In the genomic region with DNA sequence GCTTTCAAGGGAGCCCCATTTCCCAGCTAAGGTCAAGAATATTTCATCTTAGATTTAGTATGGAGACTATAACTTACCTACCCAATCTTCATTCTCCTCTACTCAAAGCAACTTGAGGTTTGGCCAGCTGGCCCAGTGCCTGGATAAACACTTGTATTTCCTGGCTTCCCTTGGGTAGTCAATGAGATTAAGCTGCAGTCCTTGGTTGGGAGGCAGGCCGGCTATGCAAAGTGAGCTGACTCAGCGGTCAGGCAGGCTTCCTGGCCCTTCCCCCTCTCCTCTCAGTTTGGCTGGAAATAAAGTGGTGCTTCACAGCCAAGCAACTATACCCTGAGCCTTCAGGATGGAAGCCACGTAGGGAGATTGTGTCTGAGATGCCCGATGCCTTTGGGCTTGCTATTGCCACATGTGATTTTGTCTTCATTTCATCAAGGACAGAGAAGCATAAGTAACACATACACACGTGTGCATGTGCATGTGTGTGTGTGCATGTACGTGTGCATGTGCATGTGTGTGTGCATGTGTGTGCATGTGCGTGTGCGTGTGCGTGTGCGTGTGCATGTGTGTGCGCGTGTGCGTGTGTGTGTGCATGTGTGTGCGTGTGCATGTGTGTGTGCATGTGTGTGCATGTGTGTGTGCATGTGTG, we compare ENCODE assay signal across 9 mouse cellular contexts.
DNase-seq lines count a peak whose midpoint lies in the region; ATAC-seq lines count a peak whose summit lies in the region.
"Had no signal": no experiment of that assay in that cellular context is flagged by ENCODE, and none has a peak within 500 bp of the region (broad histone marks: within the 10 kb centered on the region; RNA-seq: fewer than 3 reads in every experiment).

No protein-coding gene starts in this region.

- intact Hi-C loops in heart, postnatal 14 days (cut with DNase I) = no loop called here

- H3K36me3 ChIP-seq in liver, embryonic 12.5 days = no peaks in the 10 kb centered on the region
- no peaks in the 10 kb centered on the region for H3K36me3 ChIP-seq in forebrain, embryonic 15.5 days
- H3K36me3 ChIP-seq in lung, embryonic 16.5 days (ENCODE audit: control insufficient read depth, insufficient read depth, low read length) = no peaks in the 10 kb centered on the region

- H3K4me3 ChIP-seq in liver, embryonic 12.5 days = no peak overlapping the region
- no peak overlapping the region for H3K4me3 ChIP-seq in forebrain, embryonic 15.5 days
- no peak overlapping the region for H3K4me3 ChIP-seq in lung, embryonic 16.5 days (ENCODE audit: low read length)

- no peaks in the 10 kb centered on the region for H3K27me3 ChIP-seq in liver, embryonic 12.5 days (replicated peaks)
- no peaks in the 10 kb centered on the region for H3K27me3 ChIP-seq in forebrain, embryonic 15.5 days
- no peaks in the 10 kb centered on the region for H3K27me3 ChIP-seq in lung, embryonic 16.5 days (ENCODE audit: control insufficient read depth, insufficient read depth, low read depth, low read length)

- H3K9ac ChIP-seq in liver, embryonic 12.5 days = no peak overlapping the region
- H3K9ac ChIP-seq in forebrain, embryonic 15.5 days (replicated peaks) = no peak overlapping the region
- H3K9ac ChIP-seq in lung, embryonic 16.5 days (ENCODE audit: low read length) = no peak overlapping the region

- H3K4me2 ChIP-seq in liver, embryonic 12.5 days = no peak overlapping the region
- no peak overlapping the region for H3K4me2 ChIP-seq in forebrain, embryonic 15.5 days (replicated peaks)
- peak overlapping the region; percentile 47 for H3K4me2 ChIP-seq in lung, embryonic 16.5 days (ENCODE audit: low read depth, low read length)

- no peak for ATAC-seq in liver, embryonic 12.5 days
- ATAC-seq in forebrain, embryonic 15.5 days (replicated peaks) = peak; percentile 85
- ATAC-seq in lung, embryonic 16.5 days (ENCODE audit: low read depth) = peak; percentile 96

- H3K4me1 ChIP-seq in liver, embryonic 12.5 days = peaks cover 7% of the 10 kb centered on the region
- H3K4me1 ChIP-seq in forebrain, embryonic 15.5 days = peaks cover 15% of the 10 kb centered on the region
- H3K4me1 ChIP-seq in lung, embryonic 16.5 days (replicated peaks; ENCODE audit: control insufficient read depth, insufficient read depth, low read length) = peaks cover 20% of the 10 kb centered on the region

- H3K9me3 ChIP-seq in liver, embryonic 12.5 days (replicated peaks) = 0 out of 2 replicates have a peak, but pooled peaks cover 9% of the 10 kb centered on the region
- no peaks in the 10 kb centered on the region for H3K9me3 ChIP-seq in forebrain, embryonic 15.5 days
- no peaks in the 10 kb centered on the region for H3K9me3 ChIP-seq in lung, embryonic 16.5 days (ENCODE audit: control insufficient read depth, low read length)

- 54% methylated on average over 14 of the region's 14 CpGs for WGBS in liver, embryonic 12.5 days (ENCODE audit: insufficient replicate concordance)
- 69% methylated on average over 14 of the region's 14 CpGs for WGBS in forebrain, embryonic 15.5 days
- WGBS in lung, embryonic 16.5 days = 60% methylated on average over 14 of the region's 14 CpGs

- DNase-seq in liver = peak; percentile 60
- DNase-seq in heart, postnatal 14 days = peak; percentile 81 to 87
- DNase-seq in kidney, postnatal 36 days = peak; percentile 80 to 90
- peak; percentile 51 for DNase-seq in right cerebral cortex, postnatal 14 days
- DNase-seq in thymus, postnatal 25 days = no peak

- H3K27ac ChIP-seq in liver, embryonic 12.5 days = no peak overlapping the region
- 0 out of 2 replicates have a peak overlapping the region, but pooled peaks have one; percentile 29 for H3K27ac ChIP-seq in forebrain, embryonic 15.5 days (replicated peaks)
- peak overlapping the region; percentile 60 for H3K27ac ChIP-seq in lung, embryonic 16.5 days (ENCODE audit: low read length)
- H3K27ac ChIP-seq: macrophage had no signal
